Mouse (Mus musculus) hindbrain, embryonic 10.5 days (tissue): ENCODE measurements at regions not wholly inside any gene's neighbourhood (a gene's known extent, or its start where the extent isn't known, plus 50 kb on each side); places are given as distances from the start of the nearest gene placed in this dataset.

Source experiments
- DNase-seq: peaks from one replicate; pipeline ENCODE4 v3.0.0-alpha.2; 2017; ENCODE audit warnings: low spot score
- H3K27ac ChIP-seq: fragments of 300-500 bp; sonication (generic); 2 replicates; pipeline ENCODE4 v1.5.1; 2016; ENCODE audit warnings: mild to moderate bottlenecking, moderate library complexity
- H3K27me3 ChIP-seq: fragments of 300-500 bp; sonication (generic); 2 replicates; pipeline ENCODE4 v1.6.1; 2016; ENCODE audit warnings: mild to moderate bottlenecking; ENCODE audit not compliant: poor library complexity, insufficient read depth, severe bottlenecking
- H3K36me3 ChIP-seq: fragments of 300-500 bp; sonication (generic); 2 replicates; pipeline ENCODE4 v1.6.1; 2016; ENCODE audit warnings: mild to moderate bottlenecking, moderate library complexity
- H3K4me1 ChIP-seq: fragments of 300-500 bp; sonication (generic); replicated peaks from 2 replicates; pipeline ENCODE4 v1.6.1; 2016; ENCODE audit warnings: mild to moderate bottlenecking
- H3K4me3 ChIP-seq: fragments of 300-500 bp; sonication (generic); 2 replicates; pipeline ENCODE4 v1.5.1; 2016; ENCODE audit warnings: mild to moderate bottlenecking, moderate library complexity
- H3K9me3 ChIP-seq: fragments of 300-500 bp; sonication (generic); 2 replicates; pipeline ENCODE4 v1.6.1; 2016; ENCODE audit warnings: mild to moderate bottlenecking, moderate library complexity
- WGBS: fragments of 180-500 bp; shearing (Covaris S2); methylation state at CpG from one replicate; pipeline ENCODE4 v1.1.7; 2016; 5-methylcytosine and 5-hydroxymethylcytosine counted together

GRCm38 (mm10) chr14:114826662-114827321 is 265.2 kb upstream of the Gpc5 start:
- Histone ChIP-seq H3K36me3 (no peaks in the 10 kb centered on the region), H3K4me1 (peaks cover 10% of the 10 kb centered on the region), H3K27me3 (no peaks in the 10 kb centered on the region), H3K9me3 (no peaks in the 10 kb centered on the region), H3K27ac (no peak overlapping the region), H3K4me3 (no peak overlapping the region)
- WGBS: 67% methylated on average over 10 of the region's 10 CpGs
- DNase-seq: no peak

- H3K36me3 ChIP-seq: no peaks in the 10 kb centered on the region
- H3K4me1 ChIP-seq: peaks cover 10% of the 10 kb centered on the region
- no peak overlapping the region for H3K4me3 ChIP-seq
- 35% methylated on average over 2 of the region's 2 CpGs for WGBS
- DNase-seq: no peak
- H3K27me3 ChIP-seq: no peaks in the 10 kb centered on the region
- H3K27ac ChIP-seq: no peak overlapping the region
- H3K9me3 ChIP-seq: no peaks in the 10 kb centered on the region
These were observed 262.7 kb upstream of the Gpc5 start for GRCm38 (mm10) chr14:114829310-114829709.

DNA sequence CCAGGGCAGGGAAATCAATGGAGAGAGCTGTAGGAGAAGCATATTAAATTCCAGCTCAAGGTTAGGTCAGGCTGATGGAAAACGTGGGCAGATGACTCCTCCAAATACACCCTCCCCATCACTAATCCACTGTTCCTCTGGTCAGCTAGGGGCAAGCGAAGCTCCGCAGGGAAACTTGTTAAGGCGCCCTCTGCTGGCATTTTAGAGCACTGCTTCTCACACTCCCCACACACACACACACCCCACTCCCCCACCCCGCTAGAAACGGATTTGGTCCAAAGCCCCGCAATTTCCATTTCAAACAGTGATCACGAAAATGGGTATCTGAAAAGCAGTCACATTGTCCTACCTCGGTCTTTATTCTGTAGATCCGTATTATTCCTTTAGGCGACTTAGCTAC is 259.0 kb upstream of the Gpc5 start:
- Histone ChIP-seq H3K36me3 (no peaks in the 10 kb centered on the region), H3K4me3 (no peak overlapping the region), H3K9me3 (no peaks in the 10 kb centered on the region), H3K27ac (no peak overlapping the region), H3K4me1 (peaks cover 15% of the 10 kb centered on the region), H3K27me3 (no peaks in the 10 kb centered on the region)
- no peak for DNase-seq
- WGBS: 55% methylated on average over 11 of the region's 11 CpGs

- WGBS: 68% methylated on average over 3 of the region's 3 CpGs
- H3K36me3 ChIP-seq: no peaks in the 10 kb centered on the region
- no peaks in the 10 kb centered on the region for H3K27me3 ChIP-seq
- H3K9me3 ChIP-seq: no peaks in the 10 kb centered on the region
- H3K4me1 ChIP-seq: peaks cover 12% of the 10 kb centered on the region
- DNase-seq: no peak
- H3K4me3 ChIP-seq: no peak overlapping the region
- no peak overlapping the region for H3K27ac ChIP-seq
These were observed 255.2 kb upstream of the Gpc5 start for GRCm38 (mm10) chr14:114836723-114837349.

DNA sequence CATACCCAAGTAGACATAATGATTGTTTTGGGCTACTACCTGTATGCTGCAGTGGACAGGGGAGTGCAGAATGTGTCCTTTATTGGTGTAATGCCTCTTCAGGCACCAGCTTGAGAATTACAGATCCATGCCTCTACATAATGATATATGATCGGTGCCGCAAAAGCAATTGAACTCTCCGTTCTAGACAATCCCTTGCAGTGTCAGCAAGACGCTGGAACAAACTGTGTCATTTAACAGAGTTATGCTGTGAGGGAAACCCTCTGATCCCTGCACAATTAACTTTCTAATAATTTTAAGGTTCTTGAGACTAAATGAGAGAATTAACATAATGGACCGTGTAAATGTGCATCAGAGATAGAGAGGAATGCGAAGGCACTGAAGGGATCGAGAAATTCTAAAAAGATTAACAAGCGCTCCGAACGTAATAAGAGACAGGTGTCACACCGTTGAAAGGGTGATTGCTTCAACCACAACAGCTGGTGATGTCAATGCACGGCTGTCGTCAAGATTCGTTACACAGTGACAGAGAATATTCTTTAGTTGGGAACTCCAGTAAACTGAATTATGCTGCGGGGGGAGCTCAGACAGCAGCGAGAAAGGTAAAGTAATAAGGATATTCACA is 254.3 kb upstream of the Gpc5 start:
- peaks cover 13% of the 10 kb centered on the region for H3K4me1 ChIP-seq
- H3K9me3 ChIP-seq: no peaks in the 10 kb centered on the region
- no peak overlapping the region for H3K27ac ChIP-seq
- no peak overlapping the region for H3K4me3 ChIP-seq
- no peak for DNase-seq
- H3K36me3 ChIP-seq: no peaks in the 10 kb centered on the region
- no peaks in the 10 kb centered on the region for H3K27me3 ChIP-seq
- 55% methylated on average over 16 of the region's 16 CpGs for WGBS

DNA sequence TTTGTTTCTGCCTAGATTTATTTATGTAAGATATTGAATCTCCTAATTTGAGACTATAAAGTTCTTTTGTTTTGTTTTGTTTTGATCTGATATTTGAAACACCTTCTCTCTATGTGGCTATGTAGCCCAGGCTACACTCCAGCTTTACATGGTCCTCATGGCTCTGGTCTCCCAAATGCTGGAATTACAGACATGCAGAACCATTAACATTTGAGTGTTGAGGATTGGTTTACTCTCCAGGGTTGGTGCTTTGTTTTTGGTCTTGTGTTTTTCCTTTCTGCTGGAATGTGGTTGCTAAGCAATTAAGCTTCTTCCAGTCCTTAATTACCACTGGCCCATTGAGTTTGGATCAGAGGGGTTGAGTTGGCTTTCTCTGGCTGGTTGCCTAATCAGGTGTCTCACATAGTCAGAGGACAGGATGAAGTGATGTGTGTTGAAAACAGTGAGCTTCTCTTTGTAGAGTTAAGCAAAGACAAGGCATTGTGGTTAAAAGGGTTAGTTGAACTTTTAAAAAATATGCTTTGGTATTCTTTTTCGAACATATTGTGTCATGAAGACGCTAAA is 252.6 kb upstream of the Gpc5 start:
- Histone ChIP-seq H3K27me3 (no peaks in the 10 kb centered on the region), H3K36me3 (no peaks in the 10 kb centered on the region), H3K9me3 (no peaks in the 10 kb centered on the region), H3K4me1 (peaks cover 22% of the 10 kb centered on the region), H3K4me3 (no peak overlapping the region), H3K27ac (no peak overlapping the region)
- no peak for DNase-seq
- WGBS: 82% methylated on average over 2 of the region's 2 CpGs

- H3K4me3 ChIP-seq: no peak overlapping the region
- peaks cover 22% of the 10 kb centered on the region for H3K4me1 ChIP-seq
- H3K9me3 ChIP-seq: no peaks in the 10 kb centered on the region
- no peak overlapping the region for H3K27ac ChIP-seq
- no peak for DNase-seq
- WGBS: 93% methylated on average over 5 of the region's 5 CpGs
- H3K36me3 ChIP-seq: no peaks in the 10 kb centered on the region
- H3K27me3 ChIP-seq: no peaks in the 10 kb centered on the region
These were observed 251.2 kb upstream of the Gpc5 start for GRCm38 (mm10) chr14:114840766-114841165.

DNA sequence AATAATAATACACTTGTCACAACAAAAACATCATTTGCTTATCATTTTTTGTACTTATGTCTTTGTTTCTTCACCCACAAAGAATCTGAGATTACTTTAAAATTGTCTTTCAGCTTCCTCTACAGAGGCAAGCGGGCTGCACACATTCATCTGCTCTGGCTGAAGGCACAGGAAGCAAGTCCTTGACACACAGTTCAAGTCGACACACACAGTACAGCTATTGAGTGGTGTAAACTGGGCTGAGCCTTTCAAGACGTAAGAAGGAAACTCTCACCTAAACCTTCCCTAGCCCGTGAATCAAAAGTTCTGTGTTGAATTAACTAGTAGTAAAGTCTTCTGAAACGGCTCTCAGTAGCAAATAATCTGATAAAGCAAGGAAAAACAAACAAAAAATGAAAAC is 250.5 kb upstream of the Gpc5 start:
- H3K4me1 ChIP-seq: peaks cover 25% of the 10 kb centered on the region
- H3K27ac ChIP-seq: no peak overlapping the region
- no peaks in the 10 kb centered on the region for H3K9me3 ChIP-seq
- WGBS: 72% methylated on average over 5 of the region's 5 CpGs
- H3K27me3 ChIP-seq: no peaks in the 10 kb centered on the region
- H3K36me3 ChIP-seq: no peaks in the 10 kb centered on the region
- H3K4me3 ChIP-seq: no peak overlapping the region
- no peak for DNase-seq

GRCm38 (mm10) chr14:114842327-114842726 is 249.7 kb upstream of the Gpc5 start:
- Histone ChIP-seq H3K4me3 (no peak overlapping the region), H3K27ac (no peak overlapping the region), H3K27me3 (no peaks in the 10 kb centered on the region), H3K4me1 (peaks cover 25% of the 10 kb centered on the region), H3K36me3 (no peaks in the 10 kb centered on the region), H3K9me3 (no peaks in the 10 kb centered on the region)
- WGBS: 92% methylated on average over 8 of the region's 8 CpGs
- DNase-seq: no peak

DNA sequence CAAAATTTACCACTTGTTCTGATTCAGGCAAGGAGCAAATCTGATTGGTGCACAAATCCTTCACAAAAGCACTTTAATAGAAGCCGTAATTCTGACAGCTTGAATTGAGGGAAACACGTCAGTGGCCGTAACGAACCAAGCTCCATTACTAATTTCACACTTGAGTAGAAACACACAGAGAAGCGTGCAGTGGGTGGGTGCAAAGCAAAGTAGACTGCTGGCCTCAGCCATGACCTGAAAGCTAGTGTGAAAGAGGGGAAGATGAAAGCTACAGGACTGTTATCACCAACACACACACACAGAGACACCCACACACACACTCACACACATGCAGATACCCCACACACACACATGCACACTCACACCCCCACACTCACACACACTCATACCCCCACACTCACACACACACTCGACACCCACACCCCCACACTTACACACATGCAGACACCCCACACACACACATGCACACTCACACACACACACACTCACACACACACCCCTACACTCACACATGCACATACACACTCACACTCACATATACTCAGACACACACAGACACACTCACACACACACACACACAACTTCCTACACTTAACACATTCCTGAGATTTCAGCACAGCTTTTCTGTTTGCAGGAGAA is 248.8 kb upstream of the Gpc5 start:
- Histone ChIP-seq H3K27me3 (no peaks in the 10 kb centered on the region), H3K4me1 (peaks cover 19% of the 10 kb centered on the region; the same call in 1 of the 2 replicates), H3K4me3 (no peak overlapping the region), H3K36me3 (no peaks in the 10 kb centered on the region), H3K9me3 (no peaks in the 10 kb centered on the region), H3K27ac (no peak overlapping the region)
- 54% methylated on average over 6 of the region's 6 CpGs for WGBS
- DNase-seq: no peak

GRCm38 (mm10) chr14:114854324-114855054 is 237.5 kb upstream of the Gpc5 start:
- DNase-seq: no peak
- 33% methylated on average over 9 of the region's 9 CpGs for WGBS
- H3K36me3 ChIP-seq: no peaks in the 10 kb centered on the region
- H3K9me3 ChIP-seq: no peaks in the 10 kb centered on the region
- H3K27me3 ChIP-seq: no peaks in the 10 kb centered on the region
- peak overlapping the region; percentile 81 for H3K27ac ChIP-seq
- peaks cover 37% of the 10 kb centered on the region for H3K4me1 ChIP-seq
- H3K4me3 ChIP-seq: no peak overlapping the region

- no peaks in the 10 kb centered on the region for H3K27me3 ChIP-seq
- H3K4me1 ChIP-seq: peaks cover 37% of the 10 kb centered on the region
- 24% methylated on average over 12 of the region's 12 CpGs for WGBS
- no peak for DNase-seq
- peak overlapping the region; percentile 81 for H3K27ac ChIP-seq
- no peak overlapping the region for H3K4me3 ChIP-seq
- no peaks in the 10 kb centered on the region for H3K36me3 ChIP-seq
- H3K9me3 ChIP-seq: no peaks in the 10 kb centered on the region
These were observed 236.8 kb upstream of the Gpc5 start for GRCm38 (mm10) chr14:114855055-114855740.
